Comparison of ENCODE assay signal across 9 mouse cellular contexts in genomic region chr13:73907683-73908412, GRCm38 (mm10). TPM values are rescaled to one million over a fixed set of nuclear protein-coding genes. Genes with fewer than 3 reads are reported as not detected.
A peak's percentile ranks its signal among the peaks of the same experiment; 100 is the strongest.
DNase-seq lines count a peak whose midpoint lies in the region; ATAC-seq and TF ChIP-seq lines count a peak whose summit lies in the region.
"Had no signal": no experiment of that assay in that cellular context is flagged by ENCODE, and none has a peak within 500 bp of the region (broad histone marks: within the 10 kb centered on the region; RNA-seq: fewer than 3 reads in every experiment).

No protein-coding gene starts in this region.

- H3K9ac ChIP-seq in midbrain, embryonic 16.5 days (ENCODE audit: low read depth, low read length): no peak overlapping the region
- H3K9ac ChIP-seq: liver, embryonic 15.5 days had no signal

- TF ChIP-seq CTCF in layer of hippocampus, adult 2 months (conservative IDR thresholded peaks at IDR 0.05): peak; percentile 91

- WGBS in midbrain, embryonic 16.5 days: 70% methylated on average over 2 of the region's 2 CpGs

- intact Hi-C loops in heart, postnatal 10 days (cut with DNase I): loop anchor here (1.0 to 5.0 kb wide), 4 partner anchors 77 to 396 kb away; no protein-coding TSS in a partner anchor

- peak; percentile 89 for ATAC-seq in midbrain, embryonic 16.5 days

- H3K9me3 ChIP-seq in midbrain, embryonic 16.5 days (replicated peaks; ENCODE audit: control insufficient read depth, low read length, poor library complexity, severe bottlenecking): no peaks in the 10 kb centered on the region
- H3K9me3 ChIP-seq: liver, embryonic 15.5 days had no signal

- H3K4me1 ChIP-seq in midbrain, embryonic 16.5 days (ENCODE audit: control insufficient read depth, insufficient read depth, low read length): no peaks in the 10 kb centered on the region
- H3K4me1 ChIP-seq: liver, embryonic 15.5 days had no signal

- no peak overlapping the region for H3K4me2 ChIP-seq in midbrain, embryonic 16.5 days (ENCODE audit: low read length)
- H3K4me2 ChIP-seq: liver, embryonic 15.5 days had no signal

- no peak overlapping the region for H3K27ac ChIP-seq in layer of hippocampus, adult 2 months
- H3K27ac ChIP-seq in midbrain, embryonic 16.5 days (ENCODE audit: low read length): no peak overlapping the region
- H3K27ac ChIP-seq: liver, embryonic 15.5 days had no signal

- no peaks in the 10 kb centered on the region for H3K27me3 ChIP-seq in midbrain, embryonic 16.5 days (ENCODE audit: control insufficient read depth, insufficient read depth, low read depth, low read length)
- H3K27me3 ChIP-seq: liver, embryonic 15.5 days had no signal

- H3K36me3 ChIP-seq in midbrain, embryonic 16.5 days (ENCODE audit: control insufficient read depth, insufficient read depth, low read length): no peaks in the 10 kb centered on the region

- peak; percentile 8 for DNase-seq in kidney, adult 18-20 months
- DNase-seq in kidney, adult 11 months: no peak
- DNase-seq in ES-CJ7 (ENCODE audit: low read depth, low spot score): peak; percentile 47
- DNase-seq in cerebellum, adult 8-10 months: peak; percentile 3
- DNase-seq in heart, postnatal 10 days: peak; percentile 65 to 80
- peak; percentile 42 to 70 for DNase-seq in layer of hippocampus, adult 2 months (ENCODE audit: low spot score in 2 of 2)
- DNase-seq in thymus, postnatal 4 days: peak; percentile 61

- no peak overlapping the region for H3K4me3 ChIP-seq in layer of hippocampus, adult 2 months
- H3K4me3 ChIP-seq in midbrain, embryonic 16.5 days (ENCODE audit: low read depth, low read length): no peak overlapping the region
- H3K4me3 ChIP-seq: liver, embryonic 15.5 days had no signal

RNA-seq across cellular contexts. Expression of gene Trip13, which starts 29.7 kb away (rescaled TPM):
- 1 to 10 TPM; 3.0 to 4.0 TPM for total RNA-seq in heart, postnatal 10 days (2021)
- total RNA-seq in layer of hippocampus, adult 2 months (2021): under 1 TPM; 0.49 to 0.76 TPM
- 10.4 and 11.8 TPM in 2 replicates for polyA plus RNA-seq in midbrain, embryonic 16.5 days (2015; fragmentation: Nextera tagmentation; extraction: Ambion mirVana)

RNA-seq across cellular contexts. Expression of gene Brd9, which starts 29.8 kb away (rescaled TPM):
- 10 to 100 TPM; 30.9 to 32.1 TPM for total RNA-seq in heart, postnatal 10 days (2021)
- total RNA-seq in layer of hippocampus, adult 2 months (2021): 100 to 1,000 TPM; 114 to 139 TPM
- 98.6 and 99.0 TPM in 2 replicates for polyA plus RNA-seq in midbrain, embryonic 16.5 days (2015; fragmentation: Nextera tagmentation; extraction: Ambion mirVana)

RNA-seq across cellular contexts. Expression of gene Zdhhc11, which starts 55.8 kb away (rescaled TPM):
- total RNA-seq in heart, postnatal 10 days (2021): not detected
- not detected for total RNA-seq in layer of hippocampus, adult 2 months (2021)
- polyA plus RNA-seq in midbrain, embryonic 16.5 days (2015; fragmentation: Nextera tagmentation; extraction: Ambion mirVana): not detected in 2 replicates
- polyA plus RNA-seq: liver, embryonic 15.5 days had no signal
